In genomic region chr12:102058428-102058827, GRCm38 (mm10) we compare ENCODE assay signal across 11 mouse cellular contexts.
A peak's percentile ranks its signal among the peaks of the same experiment; 100 is the strongest.
DNase-seq lines count a peak whose midpoint lies in the region; ATAC-seq and TF ChIP-seq lines count a peak whose summit lies in the region.
"Had no signal": no experiment of that assay in that cellular context is flagged by ENCODE, and none has a peak within 500 bp of the region (broad histone marks: within the 10 kb centered on the region; RNA-seq: fewer than 3 reads in every experiment).

No protein-coding gene starts in this region.

- no peaks in the 10 kb centered on the region for H3K36me3 ChIP-seq in forebrain, postnatal 0 days (ENCODE audit: insufficient read depth)
- no peaks in the 10 kb centered on the region for H3K36me3 ChIP-seq in midbrain, embryonic 13.5 days
- no peaks in the 10 kb centered on the region for H3K36me3 ChIP-seq in liver, embryonic 11.5 days (ENCODE audit: control insufficient read depth, insufficient read depth, low read length)
- H3K36me3 ChIP-seq: embryonic facial prominence, embryonic 13.5 days; limb, embryonic 12.5 days had no signal

- DNase-seq in brain, embryonic 14.5 days (ENCODE audit: low read depth): peak; percentile 94
- peak; percentile 30 for DNase-seq in cerebellum, adult 8-10 months
- DNase-seq in forebrain, postnatal 0 days: peak; percentile 25
- DNase-seq in liver, embryonic 11.5 days (ENCODE audit: low spot score): no peak
- DNase-seq in spleen, adult 12 weeks (ENCODE audit: low spot score): no peak
- DNase-seq: gastrocnemius, postnatal 25 days had no signal

- H3K4me1 ChIP-seq in forebrain, postnatal 0 days (ENCODE audit: insufficient read depth): no peaks in the 10 kb centered on the region
- H3K4me1 ChIP-seq in midbrain, embryonic 13.5 days (replicated peaks): peaks cover 27% of the 10 kb centered on the region
- no peaks in the 10 kb centered on the region; the same call in 1 of the 2 replicates for H3K4me1 ChIP-seq in liver, embryonic 11.5 days (replicated peaks; ENCODE audit: control insufficient read depth, insufficient read depth, low read length)
- H3K4me1 ChIP-seq: limb, embryonic 12.5 days had no signal

- no peak for TF ChIP-seq CTCF in brain, embryonic 14.5 days (IDR thresholded peaks at IDR 0.05; ENCODE audit: borderline replicate concordance, extremely low read depth, insufficient read depth, insufficient read length)
- TF ChIP-seq CTCF in forebrain, postnatal 0 days (IDR thresholded peaks at IDR 0.05; ENCODE audit: low read depth): no peak

- H3K27me3 ChIP-seq in forebrain, postnatal 0 days (ENCODE audit: insufficient read depth, low read length): no peaks in the 10 kb centered on the region
- no peaks in the 10 kb centered on the region for H3K27me3 ChIP-seq in midbrain, embryonic 13.5 days
- H3K27me3 ChIP-seq in liver, embryonic 11.5 days (replicated peaks; ENCODE audit: control insufficient read depth, insufficient read depth, low read length): no peaks in the 10 kb centered on the region
- H3K27me3 ChIP-seq: embryonic facial prominence, embryonic 13.5 days; limb, embryonic 12.5 days had no signal

- no peak overlapping the region for H3K4me3 ChIP-seq in forebrain, postnatal 0 days (ENCODE audit: low read depth, low read length)
- no peak overlapping the region for H3K4me3 ChIP-seq in midbrain, embryonic 13.5 days (replicated peaks)
- H3K4me3 ChIP-seq in liver, embryonic 11.5 days (ENCODE audit: low read depth, low read length): no peak overlapping the region
- H3K4me3 ChIP-seq: embryonic facial prominence, embryonic 13.5 days; limb, embryonic 12.5 days; myocyte had no signal

- WGBS in forebrain, postnatal 0 days: 5% methylated on average over 3 of the region's 3 CpGs
- whole genome bisulfite sequencing in midbrain, embryonic 13.5 days: 37% methylated on average over 3 of the region's 3 CpGs
- 81% methylated on average over 3 of the region's 3 CpGs for WGBS in liver, embryonic 11.5 days

- H3K27ac ChIP-seq in forebrain, postnatal 0 days (ENCODE audit: low read depth, low read length): peak overlapping the region; percentile 35; the same call in 1 of the 2 replicates
- H3K27ac ChIP-seq in midbrain, embryonic 13.5 days: peak overlapping the region; percentile 71
- H3K27ac ChIP-seq in liver, embryonic 11.5 days (ENCODE audit: low read depth, low read length): no peak overlapping the region
- H3K27ac ChIP-seq: embryonic facial prominence, embryonic 13.5 days; limb, embryonic 12.5 days had no signal

- H3K9ac ChIP-seq in forebrain, postnatal 0 days: no peak overlapping the region
- H3K9ac ChIP-seq in midbrain, embryonic 13.5 days (replicated peaks): no peak overlapping the region
- no peak overlapping the region for H3K9ac ChIP-seq in liver, embryonic 11.5 days (ENCODE audit: low read depth, low read length)
- H3K9ac ChIP-seq: embryonic facial prominence, embryonic 13.5 days; limb, embryonic 12.5 days had no signal

- H3K9me3 ChIP-seq in forebrain, postnatal 0 days (ENCODE audit: low read length): no peaks in the 10 kb centered on the region
- H3K9me3 ChIP-seq in midbrain, embryonic 13.5 days: no peaks in the 10 kb centered on the region
- H3K9me3 ChIP-seq in liver, embryonic 11.5 days (ENCODE audit: control insufficient read depth, low read length): no peaks in the 10 kb centered on the region
- H3K9me3 ChIP-seq: embryonic facial prominence, embryonic 13.5 days; limb, embryonic 12.5 days had no signal

- H3K4me2 ChIP-seq in forebrain, postnatal 0 days (ENCODE audit: low read depth): no peak overlapping the region
- H3K4me2 ChIP-seq in midbrain, embryonic 13.5 days (replicated peaks): no peak overlapping the region
- no peak overlapping the region for H3K4me2 ChIP-seq in liver, embryonic 11.5 days
- H3K4me2 ChIP-seq: embryonic facial prominence, embryonic 13.5 days; limb, embryonic 12.5 days had no signal

- ATAC-seq in forebrain, postnatal 0 days: peak; percentile 67; the same call in 1 of the 2 replicates
- peak; percentile 86 for ATAC-seq in midbrain, embryonic 13.5 days
- ATAC-seq in liver, embryonic 11.5 days (replicated peaks; ENCODE audit: low FRiP score): no peak
- ATAC-seq in monocyte, adult 5-6 weeks (replicated peaks; ENCODE audit: insufficient number of reproducible peaks, low FRiP score, low TSS enrichment, poor library complexity, severe bottlenecking): no peak

- no peak for TF ChIP-seq POLR2A in brain, embryonic 14.5 days (IDR thresholded peaks at IDR 0.05; ENCODE audit: borderline replicate concordance, extremely low read depth, insufficient read depth, insufficient read length, poor library complexity, severe bottlenecking)

Comparison
In these comparisons a context has a peak if more than half of its experiments do, and no peak if none do; other contexts are left out.
1. DNase-seq: peak in brain, embryonic 14.5 days (single experiment), cerebellum, adult 8-10 months (single experiment) and forebrain, postnatal 0 days (single experiment); none in liver, embryonic 11.5 days (single experiment) and spleen, adult 12 weeks (single experiment).
2. ATAC-seq: peak in forebrain, postnatal 0 days (single experiment) and midbrain, embryonic 13.5 days (single experiment); none in liver, embryonic 11.5 days (single experiment) and monocyte, adult 5-6 weeks (single experiment).